Mouse (Mus musculus) layer of hippocampus, adult 2 months (tissue): ENCODE results near the gene Plekhg6. TPM values are rescaled to one million over a fixed set of nuclear protein-coding genes. Genes with fewer than 3 reads are reported as not detected.
A peak's percentile ranks its signal among the peaks of the same experiment; 100 is the strongest.

Experiments
- DNase-seq, 2 experiments: peaks; one replicate each; pipeline ENCODE4 v3.0.0; 2022; ENCODE audit warnings: low spot score in 2 of 2
- H3K27ac ChIP-seq: fragments of 200-600 bp; 2 replicates; pipeline ENCODE4 v1.8.1; 2022
- H3K4me3 ChIP-seq: fragments of 200-600 bp; 2 replicates; pipeline ENCODE4 v1.8.1; 2022; ENCODE audit warnings: mild to moderate bottlenecking
- CTCF ChIP-seq: fragments of 200-600 bp; conservative IDR thresholded peaks from 2 replicates; pipeline ENCODE4 v1.8.1; 2022; ENCODE audit warnings: antibody characterized with exemption, mild to moderate bottlenecking, moderate library complexity
- total RNA-seq, 2 experiments: library from RNA; stranded (reverse); gene quantifications; 2 replicates each; pipeline ENCODE4 v1.2.3; 2021

Gene Plekhg6
- total RNA-seq, 2 experiments from 2014 or later, result 0.17 TPM; not detected in 1

GRCm38 (mm10) chr6:125377582-125378451 is 2.8 kb downstream of the Plekhg6 start:
- H3K4me3 ChIP-seq, result no peak overlapping the region
- no peak for TF ChIP-seq CTCF
- DNase-seq, result no peak
- H3K27ac ChIP-seq, result no peak overlapping the region

GRCm38 (mm10) chr6:125377042-125377441 is 3.6 kb downstream of the Plekhg6 start:
- H3K27ac ChIP-seq, result no peak overlapping the region
- no peak overlapping the region for H3K4me3 ChIP-seq
- TF ChIP-seq CTCF, result no peak; the same call in 1 of the 2 replicates
- no peak for DNase-seq

GRCm38 (mm10) chr6:125367758-125368371 is 12.7 kb downstream of the Plekhg6 start:
- TF ChIP-seq CTCF, result no peak
- Histone ChIP-seq H3K27ac (no peak overlapping the region), H3K4me3 (no peak overlapping the region)
- DNase-seq, result no peak

GRCm38 (mm10) chr6:125366133-125366532 is 14.5 kb downstream of the Plekhg6 start:
- no peak overlapping the region for H3K4me3 ChIP-seq
- H3K27ac ChIP-seq, result no peak overlapping the region
- peak; percentile 58 for TF ChIP-seq CTCF
- no peak for DNase-seq

GRCm38 (mm10) chr6:125365522-125365921 is 15.1 kb downstream of the Plekhg6 start:
- Histone ChIP-seq H3K4me3 (no peak overlapping the region), H3K27ac (no peak overlapping the region)
- TF ChIP-seq CTCF, result no peak
- DNase-seq, result no peak

GRCm38 (mm10) chr6:125364448-125364847 is 16.1 kb downstream of the Plekhg6 start:
- no peak overlapping the region for H3K4me3 ChIP-seq
- peak; percentile 61 for TF ChIP-seq CTCF
- no peak for DNase-seq
- H3K27ac ChIP-seq, result no peak overlapping the region

GRCm38 (mm10) chr6:125363451-125364242 is 16.9 kb downstream of the Plekhg6 start:
- H3K27ac ChIP-seq, result no peak overlapping the region
- DNase-seq, result no peak
- peak; percentile 42 for TF ChIP-seq CTCF
- no peak overlapping the region for H3K4me3 ChIP-seq

GRCm38 (mm10) chr6:125363021-125363420 is 17.6 kb downstream of the Plekhg6 start:
- no peak for TF ChIP-seq CTCF
- no peak overlapping the region for H3K4me3 ChIP-seq

GRCm38 (mm10) chr6:125361467-125362291 is 18.9 kb downstream of the Plekhg6 start:
- peak; percentile 74 for TF ChIP-seq CTCF
- peak in 1 of 2 experiments; percentile 40 for DNase-seq
- Histone ChIP-seq H3K4me3 (no peak overlapping the region), H3K27ac (no peak overlapping the region)

More at GRCm38 (mm10) chr6:125363021-125363420, 17.6 kb downstream of the Plekhg6 start:
- DNase-seq, result no peak
- H3K27ac ChIP-seq, result no peak overlapping the region

- DNase-seq, result no peak
- no peak overlapping the region for H3K4me3 ChIP-seq
- TF ChIP-seq CTCF, result no peak
- no peak overlapping the region for H3K27ac ChIP-seq
These were observed 19.7 kb downstream of the Plekhg6 start for GRCm38 (mm10) chr6:125360846-125361245.

GRCm38 (mm10) chr6:125359999-125360398 is 20.6 kb downstream of the Plekhg6 start:
- Histone ChIP-seq H3K27ac (no peak overlapping the region), H3K4me3 (no peak overlapping the region)
- DNase-seq, result no peak
- 0 out of 2 replicates have a peak, but pooled peaks have one; percentile 28 for TF ChIP-seq CTCF

- DNase-seq, result peak in 1 of 2 experiments; percentile 18
- no peak for TF ChIP-seq CTCF
- no peak overlapping the region for H3K27ac ChIP-seq
- H3K4me3 ChIP-seq, result no peak overlapping the region
These were observed 23.3 kb downstream of the Plekhg6 start for GRCm38 (mm10) chr6:125357334-125357733.
